Mouse (Mus musculus): ENCODE results near the gene Cabcoco1. TPM values are rescaled to one million over a fixed set of nuclear protein-coding genes. Genes with fewer than 3 reads are reported as not detected.

The Cabcoco1 gene
- polyA plus RNA-seq, 1 experiment from 2014 or later = 1.3 TPM

DNA sequence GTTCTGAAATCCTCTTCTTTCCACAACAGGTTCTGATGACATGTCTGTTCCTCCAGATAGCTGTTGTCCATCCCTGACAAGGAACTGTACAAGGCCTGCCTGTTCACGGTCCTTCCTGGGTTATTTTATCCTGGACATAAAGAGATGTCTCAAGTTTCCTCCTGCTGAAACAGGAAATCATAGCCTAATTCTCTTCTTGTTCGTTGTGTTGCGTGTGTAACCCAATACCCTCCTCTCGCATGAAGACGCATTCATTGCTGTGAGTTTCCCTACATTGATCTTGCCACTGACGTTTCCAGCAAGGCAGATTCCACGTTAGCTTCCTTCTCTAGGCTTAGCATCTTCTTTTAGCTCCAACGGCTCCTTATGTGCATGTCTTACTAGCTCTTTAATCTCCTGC, 12.7 kb downstream of the Cabcoco1 start:
- Histone ChIP-seq H3K27me3 (ENCODE audit: control insufficient read depth, insufficient read depth, low read length) (no peaks in the 10 kb centered on the region), H3K36me3 (ENCODE audit: control insufficient read depth, insufficient read depth, low read length) (no peaks in the 10 kb centered on the region), H3K4me2 (ENCODE audit: low read depth, low read length) (no peak overlapping the region), H3K9ac (replicated peaks; ENCODE audit: low read depth, low read length) (no peak overlapping the region), H3K9me3 (ENCODE audit: control insufficient read depth, low read length) (no peaks in the 10 kb centered on the region), H3K27ac (ENCODE audit: low read depth, low read length) (no peak overlapping the region), H3K4me1 (ENCODE audit: control insufficient read depth, insufficient read depth, low read length) (no peaks in the 10 kb centered on the region), H3K4me3 (ENCODE audit: low read depth, low read length) (no peak overlapping the region)
- WGBS = 67% methylated on average over 8 of the region's 8 CpGs
- ATAC-seq (ENCODE audit: low read depth) = no peak

GRCm38 (mm10) chr10:68522106-68522505, 19.6 kb downstream of the Cabcoco1 start:
- Histone ChIP-seq H3K27me3 (ENCODE audit: control insufficient read depth, insufficient read depth, low read length) (no peaks in the 10 kb centered on the region), H3K4me3 (ENCODE audit: low read depth, low read length) (no peak overlapping the region), H3K27ac (ENCODE audit: low read depth, low read length) (no peak overlapping the region), H3K9me3 (ENCODE audit: control insufficient read depth, low read length) (no peaks in the 10 kb centered on the region), H3K4me2 (ENCODE audit: low read depth, low read length) (no peak overlapping the region), H3K9ac (replicated peaks; ENCODE audit: low read depth, low read length) (no peak overlapping the region), H3K4me1 (ENCODE audit: control insufficient read depth, insufficient read depth, low read length) (no peaks in the 10 kb centered on the region), H3K36me3 (ENCODE audit: control insufficient read depth, insufficient read depth, low read length) (no peaks in the 10 kb centered on the region)
- ATAC-seq (ENCODE audit: low read depth) = no peak
- 79% methylated on average over 4 of the region's 4 CpGs for WGBS

- no peak overlapping the region for H3K4me3 ChIP-seq (ENCODE audit: low read depth, low read length)
- H3K9me3 ChIP-seq (ENCODE audit: control insufficient read depth, low read length) = no peaks in the 10 kb centered on the region
- no peaks in the 10 kb centered on the region for H3K4me1 ChIP-seq (ENCODE audit: control insufficient read depth, insufficient read depth, low read length)
- 89% methylated on average over 8 of the region's 8 CpGs for WGBS
- no peak for ATAC-seq (ENCODE audit: low read depth)
- H3K27me3 ChIP-seq (ENCODE audit: control insufficient read depth, insufficient read depth, low read length) = no peaks in the 10 kb centered on the region
- no peak overlapping the region for H3K27ac ChIP-seq (ENCODE audit: low read depth, low read length)
- H3K36me3 ChIP-seq (ENCODE audit: control insufficient read depth, insufficient read depth, low read length) = no peaks in the 10 kb centered on the region
- no peak overlapping the region for H3K4me2 ChIP-seq (ENCODE audit: low read depth, low read length)
- no peak overlapping the region for H3K9ac ChIP-seq (replicated peaks; ENCODE audit: low read depth, low read length)
Observed at GRCm38 (mm10) chr10:68512433-68513019, 29.2 kb downstream of the Cabcoco1 start.

DNA sequence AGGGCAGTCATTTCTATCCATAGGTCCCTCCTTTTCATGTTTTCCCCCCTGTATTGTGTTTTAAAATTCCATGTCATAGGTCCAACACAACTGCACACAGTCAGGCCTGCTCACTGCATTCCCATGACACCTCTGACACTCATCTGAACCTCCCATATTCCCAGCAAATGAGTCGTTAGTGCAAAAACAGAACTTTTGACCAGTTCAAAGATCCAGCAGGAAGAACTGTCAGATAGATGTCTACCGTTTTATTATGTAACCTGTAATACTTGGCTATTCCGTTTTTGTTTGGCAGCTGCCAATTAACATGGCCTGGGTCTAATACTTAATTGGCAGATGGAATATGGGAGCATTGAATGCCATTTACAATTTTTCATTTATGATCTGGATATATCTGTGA, 34.0 kb downstream of the Cabcoco1 start:
- Histone ChIP-seq H3K9me3 (ENCODE audit: control insufficient read depth, low read length) (no peaks in the 10 kb centered on the region), H3K4me3 (ENCODE audit: low read depth, low read length) (no peak overlapping the region), H3K27me3 (ENCODE audit: control insufficient read depth, insufficient read depth, low read length) (no peaks in the 10 kb centered on the region), H3K9ac (replicated peaks; ENCODE audit: low read depth, low read length) (no peak overlapping the region), H3K4me1 (ENCODE audit: control insufficient read depth, insufficient read depth, low read length) (no peaks in the 10 kb centered on the region), H3K4me2 (ENCODE audit: low read depth, low read length) (no peak overlapping the region), H3K36me3 (ENCODE audit: control insufficient read depth, insufficient read depth, low read length) (no peaks in the 10 kb centered on the region), H3K27ac (ENCODE audit: low read depth, low read length) (no peak overlapping the region)
- WGBS = 94% methylated on average over 3 of the region's 3 CpGs
- no peak for ATAC-seq (ENCODE audit: low read depth)

- Histone ChIP-seq H3K27ac (ENCODE audit: low read depth, low read length) (no peak overlapping the region), H3K9ac (replicated peaks; ENCODE audit: low read depth, low read length) (no peak overlapping the region), H3K27me3 (ENCODE audit: control insufficient read depth, insufficient read depth, low read length) (no peaks in the 10 kb centered on the region), H3K36me3 (ENCODE audit: control insufficient read depth, insufficient read depth, low read length) (no peaks in the 10 kb centered on the region), H3K4me3 (ENCODE audit: low read depth, low read length) (no peak overlapping the region), H3K4me1 (ENCODE audit: control insufficient read depth, insufficient read depth, low read length) (no peaks in the 10 kb centered on the region), H3K9me3 (ENCODE audit: control insufficient read depth, low read length) (no peaks in the 10 kb centered on the region), H3K4me2 (ENCODE audit: low read depth, low read length) (no peak overlapping the region)
- 88% methylated on average over 4 of the region's 4 CpGs for WGBS
- no peak for ATAC-seq (ENCODE audit: low read depth)
Observed at GRCm38 (mm10) chr10:68506242-68506641, 35.5 kb downstream of the Cabcoco1 start.

- 87% methylated on average over 9 of the region's 9 CpGs for WGBS
- H3K4me3 ChIP-seq (ENCODE audit: low read depth, low read length) = no peak overlapping the region
Observed at GRCm38 (mm10) chr10:68504586-68505152, 37.0 kb downstream of the Cabcoco1 start.

DNA sequence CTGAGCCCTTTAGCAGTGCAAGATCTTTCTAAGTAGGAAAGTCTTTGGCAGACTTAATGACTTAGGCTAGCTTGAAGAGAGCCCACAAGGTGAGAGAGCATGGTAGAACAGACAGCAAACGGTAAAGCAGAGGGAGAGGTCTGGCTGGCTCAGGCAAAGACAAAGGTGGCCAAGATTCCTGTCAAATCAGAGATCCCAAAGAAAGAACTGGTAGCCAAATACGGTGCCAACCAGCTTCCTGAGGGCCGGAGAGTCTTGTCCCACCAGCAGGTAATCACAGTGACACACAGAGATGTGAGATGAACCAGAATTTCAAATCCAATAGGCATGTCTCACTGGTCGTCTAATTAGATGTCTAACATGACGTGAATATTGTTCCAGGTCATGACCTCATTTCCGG, 40.6 kb downstream of the Cabcoco1 start:
- Histone ChIP-seq H3K9ac (replicated peaks; ENCODE audit: low read depth, low read length) (no peak overlapping the region), H3K27me3 (ENCODE audit: control insufficient read depth, insufficient read depth, low read length) (no peaks in the 10 kb centered on the region), H3K36me3 (ENCODE audit: control insufficient read depth, insufficient read depth, low read length) (no peaks in the 10 kb centered on the region), H3K4me3 (ENCODE audit: low read depth, low read length) (no peak overlapping the region), H3K4me2 (ENCODE audit: low read depth, low read length) (no peak overlapping the region), H3K4me1 (ENCODE audit: control insufficient read depth, insufficient read depth, low read length) (no peaks in the 10 kb centered on the region), H3K27ac (ENCODE audit: low read depth, low read length) (no peak overlapping the region), H3K9me3 (ENCODE audit: control insufficient read depth, low read length) (no peaks in the 10 kb centered on the region)
- ATAC-seq (ENCODE audit: low read depth) = no peak
- WGBS = 84% methylated on average over 6 of the region's 6 CpGs

More at GRCm38 (mm10) chr10:68504586-68505152, 37.0 kb downstream of the Cabcoco1 start:
- no peak for ATAC-seq (ENCODE audit: low read depth)
- no peaks in the 10 kb centered on the region for H3K4me1 ChIP-seq (ENCODE audit: control insufficient read depth, insufficient read depth, low read length)
- H3K9me3 ChIP-seq (ENCODE audit: control insufficient read depth, low read length) = no peaks in the 10 kb centered on the region
- no peaks in the 10 kb centered on the region for H3K27me3 ChIP-seq (ENCODE audit: control insufficient read depth, insufficient read depth, low read length)
- H3K9ac ChIP-seq (replicated peaks; ENCODE audit: low read depth, low read length) = no peak overlapping the region
- H3K4me2 ChIP-seq (ENCODE audit: low read depth, low read length) = no peak overlapping the region
- no peaks in the 10 kb centered on the region for H3K36me3 ChIP-seq (ENCODE audit: control insufficient read depth, insufficient read depth, low read length)
- H3K27ac ChIP-seq (ENCODE audit: low read depth, low read length) = no peak overlapping the region

DNA sequence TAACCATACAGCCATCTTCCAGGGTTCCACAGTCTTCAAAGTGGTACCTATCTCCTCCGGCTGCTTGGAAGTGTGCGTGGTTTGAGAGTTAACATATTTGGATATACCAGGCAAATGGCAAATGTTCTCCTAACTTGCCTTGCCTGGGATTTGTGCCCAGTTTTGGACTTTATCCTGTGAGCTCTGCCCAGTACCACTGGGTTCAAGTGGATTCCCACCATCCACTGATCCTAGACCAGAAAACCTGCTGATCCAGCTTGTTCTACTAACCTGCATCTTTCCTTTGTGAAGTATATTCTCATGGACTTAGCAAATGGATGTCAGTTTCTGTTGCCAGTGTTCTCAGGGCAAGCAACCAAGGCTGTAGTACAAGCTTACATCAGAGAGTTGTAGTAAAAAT, 46.5 kb downstream of the Cabcoco1 start:
- Histone ChIP-seq H3K4me3 (ENCODE audit: low read depth, low read length) (no peak overlapping the region), H3K9ac (replicated peaks; ENCODE audit: low read depth, low read length) (no peak overlapping the region), H3K9me3 (ENCODE audit: control insufficient read depth, low read length) (no peaks in the 10 kb centered on the region), H3K4me1 (ENCODE audit: control insufficient read depth, insufficient read depth, low read length) (no peaks in the 10 kb centered on the region), H3K27me3 (ENCODE audit: control insufficient read depth, insufficient read depth, low read length) (no peaks in the 10 kb centered on the region), H3K36me3 (ENCODE audit: control insufficient read depth, insufficient read depth, low read length) (no peaks in the 10 kb centered on the region), H3K4me2 (ENCODE audit: low read depth, low read length) (no peak overlapping the region), H3K27ac (ENCODE audit: low read depth, low read length) (no peak overlapping the region)
- 96% methylated on average over 2 of the region's 2 CpGs for WGBS
- no peak for ATAC-seq (ENCODE audit: low read depth)

DNA sequence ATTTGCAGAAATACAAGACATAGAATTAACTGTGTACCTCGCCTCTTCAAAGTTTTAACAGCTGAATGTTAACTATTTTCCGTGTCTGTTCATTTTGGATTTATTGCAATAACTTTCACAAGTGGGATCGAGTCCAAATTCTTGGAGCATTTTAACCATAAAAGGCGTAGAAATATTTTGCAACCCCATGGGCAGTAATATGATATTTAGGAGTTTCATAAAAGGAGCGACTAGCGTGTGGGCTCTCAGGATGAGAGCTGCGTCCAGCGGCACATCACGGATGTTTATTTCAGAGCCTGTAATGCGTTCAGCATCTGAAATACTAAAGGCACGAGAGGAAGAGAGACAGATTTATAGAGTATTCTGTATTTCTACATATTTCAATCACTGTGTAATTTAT, 50.1 kb downstream of the Cabcoco1 start:
- ATAC-seq (ENCODE audit: low read depth) = no peak

More for the DNA sequence above, 50.1 kb downstream of the Cabcoco1 start:
- no peaks in the 10 kb centered on the region for H3K4me1 ChIP-seq (ENCODE audit: control insufficient read depth, insufficient read depth, low read length)
- WGBS = 75% methylated on average over 11 of the region's 11 CpGs
- H3K9ac ChIP-seq (replicated peaks; ENCODE audit: low read depth, low read length) = no peak overlapping the region
- no peaks in the 10 kb centered on the region for H3K27me3 ChIP-seq (ENCODE audit: control insufficient read depth, insufficient read depth, low read length)
- no peak overlapping the region for H3K27ac ChIP-seq (ENCODE audit: low read depth, low read length)
- no peaks in the 10 kb centered on the region for H3K36me3 ChIP-seq (ENCODE audit: control insufficient read depth, insufficient read depth, low read length)
- H3K4me3 ChIP-seq (ENCODE audit: low read depth, low read length) = no peak overlapping the region
- H3K9me3 ChIP-seq (ENCODE audit: control insufficient read depth, low read length) = no peaks in the 10 kb centered on the region
- H3K4me2 ChIP-seq (ENCODE audit: low read depth, low read length) = no peak overlapping the region
